Mouse (Mus musculus) heart, embryonic 16.5 days (tissue): ENCODE data around the gene Yipf2. TPM values are rescaled to one million over a fixed set of nuclear protein-coding genes. Genes with fewer than 3 reads are reported as not detected.

ENCODE experiments used
- ATAC-seq: fragments of 200-750 bp; cut with Nextera tagmentation; replicated peaks from 2 replicates; pipeline ENCODE4 v1.8.0; 2017; ENCODE audit warnings: moderate number of reproducible peaks; ENCODE audit not compliant: insufficient read depth, low FRiP score; ENCODE audit errors: extremely low read depth
- H3K27ac ChIP-seq: fragments of 300-500 bp; sonication (generic); 2 replicates; pipeline ENCODE4 v1.5.1; 2014; ENCODE audit warnings: mild to moderate bottlenecking, low read length, control low read depth, moderate library complexity
- H3K27me3 ChIP-seq: fragments of 300-500 bp; sonication (generic); 2 replicates; pipeline ENCODE4 v1.6.1; 2014; ENCODE audit warnings: low read length, mixed read lengths; ENCODE audit not compliant: control insufficient read depth, insufficient read depth
- H3K36me3 ChIP-seq: fragments of 300-500 bp; sonication (generic); 2 replicates; pipeline ENCODE4 v1.6.1; 2014; ENCODE audit not compliant: control insufficient read depth, insufficient read depth
- H3K4me1 ChIP-seq: fragments of 300-500 bp; sonication (generic); 2 replicates; pipeline ENCODE4 v1.6.1; 2014; ENCODE audit warnings: low read length, mixed read lengths; ENCODE audit not compliant: control insufficient read depth, insufficient read depth
- H3K4me2 ChIP-seq: fragments of 300-500 bp; sonication (generic); 2 replicates; pipeline ENCODE4 v1.6.1; 2014; ENCODE audit warnings: low read depth, mild to moderate bottlenecking, control low read depth, low read length
- H3K4me3 ChIP-seq: fragments of 300-500 bp; sonication (generic); 2 replicates; pipeline ENCODE4 v1.5.1; 2014; ENCODE audit warnings: mild to moderate bottlenecking, control low read depth, low read length
- H3K9ac ChIP-seq: fragments of 300-500 bp; sonication (generic); 2 replicates; pipeline ENCODE4 v1.6.1; 2014; ENCODE audit warnings: low read length, control low read depth
- H3K9me3 ChIP-seq: fragments of 300-500 bp; sonication (generic); replicated peaks from 2 replicates; pipeline ENCODE4 v1.6.1; 2016; ENCODE audit warnings: low read length; ENCODE audit not compliant: control insufficient read depth
- WGBS: fragments of 180-500 bp; shearing (Covaris S2); extraction: QIAGEN DNeasy Blood & Tissue Kit; methylation state at CpG from one replicate; pipeline ENCODE4 v1.1.7; 2014; 5-methylcytosine and 5-hydroxymethylcytosine counted together
- polyA plus RNA-seq: library from polyadenylated mRNA; unstranded; fragments of >200 nt; fragmentation: Nextera tagmentation; extraction: Ambion mirVana; gene quantifications from 2 replicates; pipeline ENCODE4 v1.2.1, GENCODE M21; 2015

The Yipf2 gene
- polyA plus RNA-seq, 1 experiment from 2014 or later, result 16.4 TPM

DNA sequence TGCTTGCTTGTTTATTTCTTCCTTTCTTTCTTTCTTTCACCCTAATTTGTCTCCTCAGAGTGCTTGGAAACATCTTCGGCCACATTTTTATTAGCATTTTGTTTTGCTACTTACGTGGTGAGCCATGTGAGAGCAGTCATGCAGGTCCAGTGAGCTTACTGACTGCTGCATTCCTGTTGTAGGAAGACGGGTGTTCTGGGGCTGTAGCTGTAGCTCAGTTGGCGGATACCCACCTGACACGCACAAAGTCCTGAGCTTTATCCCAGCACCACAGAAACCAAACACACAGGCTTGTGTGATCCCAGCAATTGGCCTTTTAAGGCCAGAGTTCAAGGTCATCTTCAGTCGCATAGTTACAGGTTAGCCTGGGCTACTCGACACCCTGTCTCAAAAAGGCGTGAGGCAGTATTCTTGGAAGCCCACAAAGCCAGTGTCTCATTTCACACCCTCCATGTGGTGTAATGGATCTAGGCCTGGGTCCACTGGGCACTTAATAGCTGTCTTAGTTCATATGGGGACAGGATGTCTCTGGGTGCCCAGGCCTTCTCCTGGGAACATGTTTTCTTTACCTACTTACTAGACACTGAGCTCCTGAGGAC lies 23.9 kb downstream of the Yipf2 start:
- no peak overlapping the region for H3K4me2 ChIP-seq
- ATAC-seq, result no peak
- no peaks in the 10 kb centered on the region for H3K9me3 ChIP-seq
- H3K9ac ChIP-seq, result no peak overlapping the region
- H3K4me1 ChIP-seq, result peaks cover 7% of the 10 kb centered on the region
- H3K4me3 ChIP-seq, result no peak overlapping the region
- WGBS, result 86% methylated on average over 8 of the region's 8 CpGs
- H3K36me3 ChIP-seq, result peaks cover 28% of the 10 kb centered on the region
- H3K27ac ChIP-seq, result no peak overlapping the region
- H3K27me3 ChIP-seq, result no peaks in the 10 kb centered on the region

DNA sequence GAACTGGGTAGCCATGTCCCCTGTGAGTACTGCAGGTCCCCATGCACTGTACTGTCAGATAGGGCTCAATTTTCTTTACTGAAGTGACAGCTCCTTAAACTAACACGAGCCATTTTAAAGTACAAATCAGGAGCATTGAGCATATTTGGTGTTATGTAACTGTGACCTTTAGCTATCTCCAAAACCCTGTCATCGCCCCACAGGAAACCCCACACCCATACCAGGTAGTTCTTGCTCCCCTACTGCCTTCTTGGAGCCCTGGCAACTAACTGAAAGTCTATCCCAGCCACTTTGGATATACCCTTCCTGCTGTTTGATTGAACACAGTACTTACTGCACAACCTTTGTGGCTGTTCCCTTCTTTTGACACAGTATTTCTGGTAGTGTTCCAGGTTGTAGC lies 25.6 kb downstream of the Yipf2 start:
- no peak for ATAC-seq
- no peaks in the 10 kb centered on the region for H3K27me3 ChIP-seq

GRCm38 (mm10) chr9:21566538-21566937 lies 26.1 kb downstream of the Yipf2 start:
- Histone ChIP-seq H3K36me3 (peaks cover 20% of the 10 kb centered on the region), H3K4me3 (no peak overlapping the region), H3K9me3 (no peaks in the 10 kb centered on the region), H3K4me1 (peaks cover 7% of the 10 kb centered on the region), H3K9ac (no peak overlapping the region), H3K27me3 (no peaks in the 10 kb centered on the region), H3K27ac (no peak overlapping the region), H3K4me2 (no peak overlapping the region)
- ATAC-seq, result no peak
- WGBS, result 80% methylated on average over 1 of the region's 1 CpGs

More for the DNA sequence above, 25.6 kb downstream of the Yipf2 start:
- H3K4me3 ChIP-seq, result no peak overlapping the region
- no peak overlapping the region for H3K27ac ChIP-seq
- H3K4me2 ChIP-seq, result no peak overlapping the region
- H3K9me3 ChIP-seq, result no peaks in the 10 kb centered on the region
- 76% methylated on average over 2 of the region's 2 CpGs for WGBS
- H3K4me1 ChIP-seq, result peaks cover 7% of the 10 kb centered on the region
- H3K36me3 ChIP-seq, result peaks cover 21% of the 10 kb centered on the region
- no peak overlapping the region for H3K9ac ChIP-seq

DNA sequence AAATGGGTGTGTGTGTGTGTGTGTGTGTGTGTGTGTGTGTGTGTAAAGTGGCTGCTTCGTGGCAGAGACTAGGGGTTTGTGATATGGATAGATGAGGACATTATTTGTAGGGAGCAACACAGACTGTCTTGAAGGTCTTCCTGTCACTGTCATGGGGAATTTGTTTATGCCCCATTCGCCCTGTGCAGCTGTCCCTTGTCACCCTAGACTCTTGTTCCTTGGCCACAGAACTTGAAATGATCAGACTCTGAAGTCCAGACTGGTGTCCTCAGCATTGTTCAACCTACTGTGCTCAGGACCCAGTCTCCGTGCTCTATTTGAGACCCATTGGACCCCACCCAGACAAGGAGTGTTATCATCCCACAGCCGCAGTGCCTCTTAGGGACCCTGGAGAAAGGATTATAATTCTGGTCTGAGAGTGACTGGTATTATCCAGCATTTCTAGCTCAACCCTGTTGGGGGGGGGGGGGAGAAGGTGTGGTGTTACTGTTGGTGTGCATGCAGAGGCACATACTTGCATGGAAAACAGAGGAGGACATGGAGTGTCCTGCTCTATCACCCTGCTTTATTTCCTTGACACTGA lies 27.5 kb downstream of the Yipf2 start:
- H3K9ac ChIP-seq, result no peak overlapping the region
- ATAC-seq, result no peak
- no peak overlapping the region for H3K4me3 ChIP-seq
- H3K27me3 ChIP-seq, result no peaks in the 10 kb centered on the region
- peaks cover 8% of the 10 kb centered on the region for H3K36me3 ChIP-seq
- WGBS, result 63% methylated on average over 4 of the region's 4 CpGs
- peaks cover 7% of the 10 kb centered on the region for H3K4me1 ChIP-seq
- H3K4me2 ChIP-seq, result no peak overlapping the region
- no peak overlapping the region for H3K27ac ChIP-seq
- no peaks in the 10 kb centered on the region for H3K9me3 ChIP-seq

GRCm38 (mm10) chr9:21564420-21564819 lies 28.2 kb downstream of the Yipf2 start:
- Histone ChIP-seq H3K27me3 (no peaks in the 10 kb centered on the region), H3K27ac (no peak overlapping the region), H3K36me3 (peaks cover 2% of the 10 kb centered on the region; the same call in 1 of the 2 replicates), H3K9me3 (no peaks in the 10 kb centered on the region), H3K4me2 (no peak overlapping the region), H3K4me1 (peaks cover 7% of the 10 kb centered on the region), H3K4me3 (no peak overlapping the region), H3K9ac (no peak overlapping the region)
- 62% methylated on average over 1 of the region's 1 CpGs for WGBS
- ATAC-seq, result no peak

DNA sequence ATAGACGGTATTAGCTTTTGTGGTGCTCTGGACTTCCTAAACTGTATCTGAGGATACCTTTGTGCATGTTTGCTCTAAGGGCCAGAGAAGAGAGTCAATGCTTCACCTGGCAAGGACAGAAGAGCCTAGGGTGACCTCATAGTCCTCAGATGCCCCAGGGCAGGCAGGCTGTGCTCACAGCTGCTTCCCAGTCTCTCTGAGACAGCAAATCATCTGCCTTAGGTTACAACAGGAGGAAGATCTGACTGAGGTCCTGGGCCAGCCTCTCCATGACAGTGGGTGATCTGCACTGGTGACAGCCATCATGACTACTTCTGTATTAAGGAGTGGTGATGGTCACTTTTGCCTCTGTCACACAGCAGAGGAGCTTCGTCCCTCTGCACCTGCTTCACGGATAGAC lies 33.5 kb downstream of the Yipf2 start:
- no peaks in the 10 kb centered on the region for H3K27me3 ChIP-seq
- no peak for ATAC-seq
- H3K4me3 ChIP-seq, result no peak overlapping the region
- peaks cover 21% of the 10 kb centered on the region for H3K4me1 ChIP-seq
- H3K27ac ChIP-seq, result no peak overlapping the region
- no peak overlapping the region for H3K4me2 ChIP-seq
- no peaks in the 10 kb centered on the region for H3K9me3 ChIP-seq
- WGBS, result 88% methylated on average over 3 of the region's 3 CpGs
- H3K9ac ChIP-seq, result no peak overlapping the region
- no peaks in the 10 kb centered on the region for H3K36me3 ChIP-seq

DNA sequence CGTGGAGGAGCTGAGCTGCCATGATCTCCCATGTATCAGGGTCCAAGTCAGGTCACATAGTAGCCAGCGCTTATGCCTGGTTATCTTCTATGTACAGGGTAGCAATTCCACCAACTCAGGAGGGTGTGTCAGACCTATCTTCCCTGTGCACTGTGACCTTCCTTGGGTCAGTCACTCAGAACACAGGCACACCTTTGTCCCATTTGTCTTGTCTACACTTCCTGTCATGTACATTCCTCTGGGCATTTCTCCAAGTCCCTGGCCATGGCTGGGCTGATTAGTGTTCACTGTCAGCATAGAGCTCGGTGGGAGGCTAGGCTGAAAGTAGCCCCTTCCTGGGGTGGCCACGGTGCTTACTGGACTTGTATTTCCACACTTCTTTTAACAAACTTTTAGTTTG lies 34.3 kb downstream of the Yipf2 start:
- Histone ChIP-seq H3K4me1 (peaks cover 21% of the 10 kb centered on the region), H3K4me2 (no peak overlapping the region), H3K27ac (peak overlapping the region; percentile 68), H3K36me3 (no peaks in the 10 kb centered on the region), H3K4me3 (no peak overlapping the region), H3K9ac (no peak overlapping the region), H3K27me3 (no peaks in the 10 kb centered on the region), H3K9me3 (no peaks in the 10 kb centered on the region)
- peak; percentile 33; the same call in 1 of the 2 replicates for ATAC-seq
- 39% methylated on average over 4 of the region's 4 CpGs for WGBS

DNA sequence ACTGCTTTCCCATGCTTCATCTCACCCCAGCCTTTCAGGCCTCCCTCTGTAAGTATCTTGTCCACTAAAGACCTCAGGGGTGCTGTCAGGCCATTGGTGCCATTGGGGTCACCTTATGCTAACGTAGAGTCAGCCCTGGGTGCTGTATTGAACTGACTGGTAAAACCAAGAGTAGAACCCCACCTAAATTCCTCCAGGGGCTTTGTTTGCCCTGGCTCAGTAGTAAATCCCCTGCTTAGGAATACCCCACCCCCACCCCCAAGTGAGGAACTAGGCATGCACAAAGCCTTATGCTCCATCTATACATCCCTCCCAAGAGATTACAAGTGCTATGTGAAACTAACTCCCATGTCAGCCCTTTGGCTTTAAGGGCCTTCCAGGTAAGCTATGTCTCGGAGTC lies 35.1 kb downstream of the Yipf2 start:
- Histone ChIP-seq H3K4me2 (no peak overlapping the region), H3K27ac (peak overlapping the region; percentile 68; the same call in 1 of the 2 replicates), H3K4me3 (no peak overlapping the region), H3K36me3 (no peaks in the 10 kb centered on the region), H3K27me3 (no peaks in the 10 kb centered on the region), H3K4me1 (peaks cover 21% of the 10 kb centered on the region), H3K9me3 (no peaks in the 10 kb centered on the region), H3K9ac (no peak overlapping the region)
- WGBS, result 92% methylated on average over 2 of the region's 2 CpGs
- ATAC-seq, result no peak

- no peaks in the 10 kb centered on the region for H3K9me3 ChIP-seq
- H3K27ac ChIP-seq, result no peak overlapping the region
- no peak overlapping the region for H3K4me3 ChIP-seq
- no peaks in the 10 kb centered on the region for H3K27me3 ChIP-seq
- no peak for ATAC-seq
- H3K4me1 ChIP-seq, result peaks cover 21% of the 10 kb centered on the region
- no peak overlapping the region for H3K9ac ChIP-seq
- 80% methylated on average over 2 of the region's 2 CpGs for WGBS
- H3K36me3 ChIP-seq, result no peaks in the 10 kb centered on the region
- H3K4me2 ChIP-seq, result no peak overlapping the region
Measured at GRCm38 (mm10) chr9:21556996-21557395, 35.6 kb downstream of the Yipf2 start.
